Mouse (Mus musculus) forebrain, embryonic 16.5 days (tissue): Measurements from ENCODE around the gene Ambra1. TPM values are rescaled to one million over a fixed set of nuclear protein-coding genes. Genes with fewer than 3 reads are reported as not detected.

ENCODE experiments used
- ATAC-seq: fragments of 200-750 bp; cut with Nextera tagmentation; 2 replicates; pipeline ENCODE4 v1.8.0; 2017; ENCODE audit warnings: mild to moderate bottlenecking, moderate library complexity
- H3K27ac ChIP-seq: fragments of 300-500 bp; sonication (generic); 2 replicates; pipeline ENCODE4 v1.5.1; 2014; ENCODE audit warnings: low read length, control low read depth
- H3K27me3 ChIP-seq: fragments of 300-500 bp; sonication (generic); replicated peaks from 2 replicates; pipeline ENCODE4 v1.6.1; 2014; ENCODE audit warnings: low read length; ENCODE audit not compliant: control insufficient read depth, insufficient read depth
- H3K36me3 ChIP-seq: fragments of 300-500 bp; sonication (generic); 2 replicates; pipeline ENCODE4 v1.6.1; 2014; ENCODE audit not compliant: control insufficient read depth, insufficient read depth
- H3K4me1 ChIP-seq: fragments of 300-500 bp; sonication (generic); replicated peaks from 2 replicates; pipeline ENCODE4 v1.6.1; 2014; ENCODE audit warnings: low read length; ENCODE audit not compliant: control insufficient read depth, insufficient read depth
- H3K4me2 ChIP-seq: fragments of 300-500 bp; sonication (generic); 2 replicates; pipeline ENCODE4 v1.6.1; 2014; ENCODE audit warnings: mild to moderate bottlenecking, low read length, control low read depth
- H3K4me3 ChIP-seq: fragments of 300-500 bp; sonication (generic); replicated peaks from 2 replicates; pipeline ENCODE4 v1.5.1; 2014; ENCODE audit warnings: mild to moderate bottlenecking, low read length, control low read depth
- H3K9ac ChIP-seq: fragments of 300-500 bp; sonication (generic); replicated peaks from 2 replicates; pipeline ENCODE4 v1.6.1; 2014; ENCODE audit warnings: low read depth, low read length, control low read depth
- H3K9me3 ChIP-seq: fragments of 300-500 bp; sonication (generic); 2 replicates; pipeline ENCODE4 v1.6.1; 2016; ENCODE audit warnings: low read length; ENCODE audit not compliant: control insufficient read depth
- WGBS: fragments of 180-500 bp; shearing (Covaris S2); extraction: QIAGEN DNeasy Blood & Tissue Kit; methylation state at CpG from one replicate; pipeline ENCODE4 v1.1.7; 2014; 5-methylcytosine and 5-hydroxymethylcytosine counted together
- polyA plus RNA-seq: library from polyadenylated mRNA; unstranded; fragments of >200 nt; fragmentation: Nextera tagmentation; extraction: Ambion mirVana; gene quantifications from 2 replicates; pipeline ENCODE4 v1.2.1, GENCODE M21; 2015

Ambra1 gene
- polyA plus RNA-seq, 1 experiment from 2014 or later: 25.5 TPM

- Histone ChIP-seq H3K9me3 (no peaks in the 10 kb centered on the region), H3K27me3 (peaks cover 34% of the 10 kb centered on the region), H3K4me3 (no peak overlapping the region), H3K27ac (no peak overlapping the region), H3K4me2 (no peak overlapping the region), H3K9ac (no peak overlapping the region), H3K4me1 (peaks cover 25% of the 10 kb centered on the region), H3K36me3 (peaks cover 13% of the 10 kb centered on the region)
- 77% methylated on average over 4 of the region's 4 CpGs for WGBS
- ATAC-seq: no peak
Observed at GRCm38 (mm10) chr2:91920130-91920529, 190.2 kb downstream of the Ambra1 start.

DNA sequence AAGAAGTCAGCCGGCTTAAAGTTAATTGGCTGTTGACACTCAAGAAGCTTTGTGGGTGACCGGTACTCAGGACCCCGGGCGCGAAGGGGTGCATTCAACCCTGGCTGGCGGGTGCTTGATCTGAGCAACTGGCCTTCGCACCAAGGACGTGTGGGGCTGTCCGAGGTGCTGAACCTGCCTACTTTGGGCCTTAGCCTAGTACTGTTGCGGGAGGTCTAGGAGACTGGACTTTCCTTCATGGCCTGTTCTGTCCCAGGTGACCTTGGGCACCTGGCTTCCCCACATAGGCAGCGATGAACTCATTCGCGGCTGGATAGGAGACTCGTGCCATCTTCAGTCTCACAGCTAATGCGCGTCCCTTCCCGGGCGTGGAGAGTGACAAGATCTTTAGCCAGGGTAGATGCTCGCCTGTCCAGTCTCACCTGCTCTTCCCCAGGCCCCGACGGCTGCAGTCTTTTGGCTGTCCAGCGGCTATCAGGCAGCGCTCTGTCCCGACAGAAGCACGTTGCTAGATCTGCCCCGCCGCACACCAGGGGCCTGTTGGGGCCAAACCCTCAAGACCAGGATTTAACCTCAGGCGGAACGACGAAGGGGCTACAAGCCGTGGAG, 191.4 kb downstream of the Ambra1 start:
- no peak overlapping the region for H3K27ac ChIP-seq
- H3K9ac ChIP-seq: peak overlapping the region; percentile 66
- peak overlapping the region; percentile 78 for H3K4me3 ChIP-seq
- peak overlapping the region; percentile 93 for H3K4me2 ChIP-seq
- 5% methylated on average over 31 of the region's 31 CpGs for WGBS
- ATAC-seq: peak; percentile 4
- H3K27me3 ChIP-seq: peaks cover 34% of the 10 kb centered on the region
- peaks cover 25% of the 10 kb centered on the region for H3K4me1 ChIP-seq
- peaks cover 13% of the 10 kb centered on the region for H3K36me3 ChIP-seq
- no peaks in the 10 kb centered on the region for H3K9me3 ChIP-seq

DNA sequence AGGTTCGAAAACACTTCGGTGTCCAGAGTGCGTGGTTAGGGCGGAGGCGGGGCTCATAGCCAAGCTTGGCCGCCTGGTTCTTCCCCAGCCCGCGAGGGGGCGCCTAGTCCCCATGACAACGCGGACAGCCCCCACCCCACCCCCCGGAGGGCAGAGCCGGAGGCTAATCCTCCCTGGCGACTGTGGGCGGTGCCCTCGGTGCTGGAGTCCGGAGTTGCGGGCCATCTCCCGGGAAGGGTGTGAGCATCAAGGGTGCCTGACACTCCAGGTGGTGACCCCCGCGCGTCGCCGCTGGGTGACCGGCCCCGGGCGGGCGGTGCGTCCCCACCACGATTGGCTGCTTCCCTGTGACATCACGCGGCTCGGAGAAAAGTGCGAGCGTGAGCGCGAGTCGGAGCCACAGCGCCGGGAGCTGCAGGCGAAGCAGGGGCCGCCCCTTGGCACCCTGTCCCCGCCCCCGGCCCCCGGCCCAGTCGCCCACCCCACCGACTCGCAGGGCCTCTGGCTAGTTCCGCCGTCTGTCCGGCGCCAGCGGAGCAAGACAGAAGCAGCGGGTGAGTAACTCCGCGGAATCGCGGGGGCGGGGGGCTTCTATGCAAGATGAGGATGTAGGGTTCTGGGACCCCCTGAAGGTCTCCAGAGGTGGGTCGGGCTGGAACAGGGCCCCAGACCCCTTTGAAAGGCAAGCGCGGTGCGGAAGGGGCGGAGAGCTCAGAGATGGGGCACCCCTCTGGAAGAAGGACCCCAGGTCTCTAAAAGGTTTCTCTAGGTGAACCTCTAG, 192.0 kb downstream of the Ambra1 start:
- Histone ChIP-seq H3K36me3 (peaks cover 13% of the 10 kb centered on the region), H3K27me3 (peaks cover 34% of the 10 kb centered on the region), H3K4me3 (peak overlapping the region; percentile 78), H3K4me1 (peaks cover 25% of the 10 kb centered on the region), H3K9me3 (no peaks in the 10 kb centered on the region), H3K9ac (peak overlapping the region; percentile 66), H3K27ac (no peak overlapping the region), H3K4me2 (peak overlapping the region; percentile 93)
- WGBS: under 1% methylated on average over 63 of the region's 64 CpGs
- peak; percentile 84 for ATAC-seq

- Histone ChIP-seq H3K4me2 (peak overlapping the region; percentile 93), H3K4me1 (peaks cover 25% of the 10 kb centered on the region), H3K4me3 (peak overlapping the region; percentile 78), H3K27ac (no peak overlapping the region), H3K36me3 (peaks cover 7% of the 10 kb centered on the region), H3K9me3 (no peaks in the 10 kb centered on the region), H3K9ac (peak overlapping the region; percentile 66), H3K27me3 (peaks cover 34% of the 10 kb centered on the region)
- 4% methylated on average over 35 of the region's 37 CpGs for WGBS
- ATAC-seq: 0 out of 2 replicates have a peak, but pooled peaks have one; percentile 2
Observed at GRCm38 (mm10) chr2:91922586-91923414, 192.9 kb downstream of the Ambra1 start.

- 0 out of 2 replicates have a peak, but pooled peaks have one; percentile 19 for ATAC-seq
- Histone ChIP-seq H3K36me3 (peaks cover under 1% of the 10 kb centered on the region; the same call in 1 of the 2 replicates), H3K27ac (no peak overlapping the region), H3K4me2 (peak overlapping the region; percentile 93), H3K9me3 (no peaks in the 10 kb centered on the region), H3K9ac (no peak overlapping the region), H3K27me3 (peaks cover 34% of the 10 kb centered on the region), H3K4me3 (peak overlapping the region; percentile 78), H3K4me1 (peaks cover 25% of the 10 kb centered on the region)
- 4% methylated on average over 54 of the region's 54 CpGs for WGBS
Observed at GRCm38 (mm10) chr2:91923415-91924337, 193.7 kb downstream of the Ambra1 start.

GRCm38 (mm10) chr2:91924726-91925125, 194.8 kb downstream of the Ambra1 start:
- H3K27me3 ChIP-seq: peaks cover 34% of the 10 kb centered on the region
- H3K9ac ChIP-seq: no peak overlapping the region
- no peak overlapping the region for H3K4me2 ChIP-seq
- no peaks in the 10 kb centered on the region for H3K36me3 ChIP-seq
- no peak overlapping the region for H3K27ac ChIP-seq
- H3K9me3 ChIP-seq: no peaks in the 10 kb centered on the region
- WGBS: 73% methylated on average over 1 of the region's 1 CpGs
- no peak overlapping the region for H3K4me3 ChIP-seq
- H3K4me1 ChIP-seq: peaks cover 26% of the 10 kb centered on the region
- no peak for ATAC-seq

DNA sequence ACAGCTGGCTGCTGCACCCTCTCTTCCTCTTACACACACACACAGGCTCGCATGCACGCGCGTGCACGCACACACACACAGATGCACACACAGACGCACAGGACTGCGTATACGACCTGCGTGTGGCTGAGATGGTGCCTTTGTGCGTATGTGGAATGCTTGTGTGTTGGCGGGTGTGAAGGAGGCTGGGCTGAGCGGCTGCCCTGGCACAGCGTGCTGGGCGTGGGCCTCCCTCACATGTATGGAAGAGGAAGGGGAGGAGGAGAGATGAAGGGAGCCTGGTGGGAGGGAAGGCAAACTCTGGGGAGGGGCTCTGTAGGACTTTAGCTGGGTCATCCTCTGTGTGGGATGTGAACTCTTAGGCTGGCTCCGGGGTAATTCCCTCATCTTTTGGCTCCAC, 195.5 kb downstream of the Ambra1 start:
- Histone ChIP-seq H3K4me2 (no peak overlapping the region), H3K27ac (no peak overlapping the region), H3K27me3 (peaks cover 33% of the 10 kb centered on the region), H3K4me3 (no peak overlapping the region), H3K4me1 (peaks cover 33% of the 10 kb centered on the region), H3K9ac (no peak overlapping the region), H3K36me3 (no peaks in the 10 kb centered on the region), H3K9me3 (no peaks in the 10 kb centered on the region)
- ATAC-seq: no peak
- 81% methylated on average over 15 of the region's 15 CpGs for WGBS

DNA sequence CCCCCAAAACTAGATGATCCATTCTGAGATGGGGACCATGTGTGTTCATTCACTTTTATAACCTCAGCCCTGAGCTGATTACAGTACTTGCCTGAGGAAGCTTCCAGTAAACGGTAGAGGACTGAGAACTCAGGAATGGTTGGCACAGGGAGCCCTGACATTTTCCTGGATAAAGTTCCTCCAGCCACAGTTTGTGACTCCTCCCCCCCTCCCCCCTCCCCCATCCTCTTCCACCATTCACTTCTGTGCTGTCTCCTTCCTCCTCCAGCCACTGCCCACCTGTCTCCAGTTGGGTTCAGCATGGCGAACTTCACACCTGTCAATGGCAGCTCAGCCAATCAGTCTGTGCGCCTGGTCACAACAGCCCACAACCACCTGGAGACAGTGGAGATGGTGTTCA, 197.0 kb downstream of the Ambra1 start, which contains the start of gene Chrm4:
TSS of gene Chrm4 (plus strand) at position 301 of the 400 bp plus-strand sequence.
- Histone ChIP-seq H3K4me3 (no peak within 1 kb of the TSS), H3K27me3 (peaks cover 26% of the 10 kb centered on the region), H3K9me3 (no peaks in the 10 kb centered on the region), H3K27ac (no peak within 1 kb of the TSS), H3K36me3 (no peaks in the 10 kb centered on the region), H3K4me1 (peaks cover 38% of the 10 kb centered on the region), H3K4me2 (no peak within 1 kb of the TSS), H3K9ac (no peak within 1 kb of the TSS)
- WGBS: 94% methylated on average over 3 of the region's 3 CpGs
- ATAC-seq: no peak
